Mouse (Mus musculus) spleen, adult 2 months (tissue): ENCODE measurements around the gene Krtap2-4.

Experiments used
- CTCF ChIP-seq: fragments of 200-500 bp; IDR thresholded peaks from 2 replicates; pipeline ENCODE4 v1.5.1; 2011; ENCODE audit warnings: mild to moderate bottlenecking, inconsistent platforms; ENCODE audit not compliant: insufficient read depth, insufficient read length, insufficient replicate concordance; ENCODE audit errors: extremely low read depth
- POLR2A ChIP-seq: fragments of 200-500 bp; IDR thresholded peaks from 2 replicates; pipeline ENCODE4 v1.6.1; 2011; ENCODE audit warnings: low read depth, low read length, inconsistent platforms

DNA sequence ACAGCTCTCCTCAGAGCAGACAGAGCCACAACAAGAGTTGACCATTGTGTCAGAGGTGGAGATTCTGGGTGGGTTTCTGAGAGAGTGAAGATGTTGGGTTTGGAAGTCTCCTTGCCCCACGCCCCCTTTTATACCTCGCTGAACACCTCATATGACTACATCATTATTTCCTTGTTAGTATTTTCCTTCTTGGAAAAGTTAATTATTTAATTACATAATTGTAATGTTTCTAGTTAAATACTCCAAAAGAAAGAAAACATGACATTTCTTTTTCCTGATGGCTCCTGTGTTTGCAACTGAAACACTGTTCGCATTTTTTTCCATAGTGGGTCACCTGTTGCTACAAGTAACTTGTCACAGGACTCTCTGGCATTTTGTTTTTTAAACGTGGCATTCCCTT, 13.5 kb upstream of the Krtap2-4 start, which contains the start of gene Krtap4-1:
- TF ChIP-seq CTCF (no peak), POLR2A (no peak)
